ENCODE assay signal across 23 mouse cellular contexts in the genomic region with DNA sequence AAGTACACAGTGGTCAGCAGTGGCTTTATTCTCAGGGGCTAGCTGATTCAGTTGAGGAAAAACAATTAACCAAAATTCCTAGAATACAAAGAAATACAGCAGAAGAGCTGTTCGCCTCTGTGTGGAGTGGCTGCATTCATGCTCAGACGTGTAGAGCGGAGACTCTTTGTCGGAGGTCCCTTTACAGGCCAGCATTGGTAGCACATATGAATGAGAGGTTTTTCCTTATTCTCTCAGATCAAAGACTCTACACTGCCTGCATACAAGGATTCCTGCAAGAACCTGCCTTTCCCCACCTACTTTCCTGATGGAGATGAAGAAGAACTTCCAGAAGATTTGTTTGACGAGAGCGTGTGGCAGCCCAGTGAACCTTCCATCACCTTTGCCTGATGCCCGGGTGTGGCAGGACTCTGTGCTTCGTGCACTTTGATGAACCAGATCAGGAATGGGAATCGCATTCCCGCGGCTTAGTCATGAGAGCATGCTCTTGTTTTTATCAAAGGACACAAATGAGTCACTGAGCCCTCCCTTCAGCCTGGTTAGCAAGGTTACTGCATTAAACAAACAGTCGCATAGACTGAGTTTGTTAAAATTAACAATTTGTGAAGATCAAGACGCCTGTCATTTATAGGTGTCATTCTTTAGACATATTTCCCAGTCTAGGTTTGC. TPM values are rescaled to one million over a fixed set of nuclear protein-coding genes. Genes with fewer than 3 reads are reported as not detected.
DNase-seq lines count a peak whose midpoint lies in the region; ATAC-seq lines count a peak whose summit lies in the region.
"Had no signal": no experiment of that assay in that cellular context is flagged by ENCODE, and none has a peak within 500 bp of the region (broad histone marks: within the 10 kb centered on the region; RNA-seq: fewer than 3 reads in every experiment).

No protein-coding gene starts in this region.

- no peak overlapping the region for H3K9ac ChIP-seq in midbrain, embryonic 14.5 days (replicated peaks; ENCODE audit: low read length)
- H3K9ac ChIP-seq: embryonic facial prominence, embryonic 13.5 days; forebrain, embryonic 13.5 days; hindbrain, embryonic 15.5 days; intestine, embryonic 15.5 days; liver, postnatal 0 days had no signal

- H3K36me3 ChIP-seq in midbrain, embryonic 14.5 days (ENCODE audit: control insufficient read depth, insufficient read depth, low read length) = peaks cover 46% of the 10 kb centered on the region

- no peak overlapping the region for H3K27ac ChIP-seq in midbrain, embryonic 14.5 days (replicated peaks; ENCODE audit: low read depth, low read length)
- H3K27ac ChIP-seq: embryonic facial prominence, embryonic 13.5 days; forebrain, embryonic 13.5 days; gastrocnemius, adult 2 months; heart, embryonic 10.5 days; hindbrain, embryonic 15.5 days; intestine, embryonic 15.5 days; midbrain, embryonic 10.5 days had no signal

- peak; percentile 15 for DNase-seq in urinary bladder, postnatal 25 days (ENCODE audit: low spot score)
- no peak for DNase-seq in urinary bladder, adult 2 months (ENCODE audit: low spot score)
- DNase-seq in adrenal gland, adult 2 months = peak; percentile 73
- DNase-seq in brain, adult 2 months (ENCODE audit: low read depth, low spot score) = peak; percentile 41
- no peak for DNase-seq in midbrain, embryonic 14.5 days
- DNase-seq: cerebellum, adult 2 months; cerebellum, postnatal 25 days; gastrocnemius, adult 2 months; kidney, adult 8-10 months; kidney, postnatal 10 days; liver, postnatal 0 days; right cerebral cortex, postnatal 25 days; thymus, adult 2 months; thymus, postnatal 4 days had no signal

- 93% methylated on average over 13 of the region's 13 CpGs for WGBS in midbrain, embryonic 14.5 days

- H3K9me3 ChIP-seq in midbrain, embryonic 14.5 days (ENCODE audit: control insufficient read depth, low read length) = no peaks in the 10 kb centered on the region
- H3K9me3 ChIP-seq: embryonic facial prominence, embryonic 13.5 days; forebrain, embryonic 13.5 days; heart, embryonic 10.5 days; hindbrain, embryonic 15.5 days; intestine, embryonic 15.5 days; midbrain, embryonic 10.5 days had no signal

- no peaks in the 10 kb centered on the region for H3K4me1 ChIP-seq in midbrain, embryonic 14.5 days (ENCODE audit: control insufficient read depth, insufficient read depth, low read length)
- H3K4me1 ChIP-seq: embryonic facial prominence, embryonic 13.5 days; forebrain, embryonic 13.5 days; heart, embryonic 10.5 days; hindbrain, embryonic 15.5 days; intestine, embryonic 15.5 days had no signal

- H3K27me3 ChIP-seq in midbrain, embryonic 14.5 days (ENCODE audit: control insufficient read depth, insufficient read depth, low read length) = no peaks in the 10 kb centered on the region
- H3K27me3 ChIP-seq: embryonic facial prominence, embryonic 13.5 days; forebrain, embryonic 13.5 days; hindbrain, embryonic 15.5 days; intestine, embryonic 15.5 days had no signal

- H3K4me3 ChIP-seq in midbrain, embryonic 14.5 days (replicated peaks; ENCODE audit: low read depth, low read length) = no peak overlapping the region
- H3K4me3 ChIP-seq: embryonic facial prominence, embryonic 13.5 days; forebrain, embryonic 13.5 days; gastrocnemius, adult 2 months; heart, embryonic 10.5 days; hindbrain, embryonic 15.5 days; intestine, embryonic 15.5 days; midbrain, embryonic 10.5 days had no signal

- no peak overlapping the region for H3K4me2 ChIP-seq in midbrain, embryonic 14.5 days (ENCODE audit: low read length)
- H3K4me2 ChIP-seq: embryonic facial prominence, embryonic 13.5 days; forebrain, embryonic 13.5 days; hindbrain, embryonic 15.5 days; intestine, embryonic 15.5 days had no signal

- no peak for ATAC-seq in activated CD4-positive, CD25-positive, alpha-beta regulatory T cell, adult 4 months
- no peak for ATAC-seq in granulocyte monocyte progenitor cell, adult 5-6 weeks (replicated peaks; ENCODE audit: poor library complexity, severe bottlenecking)
- no peak for ATAC-seq in midbrain, embryonic 14.5 days (ENCODE audit: low FRiP score, low TSS enrichment)
- ATAC-seq: forebrain, embryonic 13.5 days; intestine, embryonic 15.5 days; liver, postnatal 0 days; lung, postnatal 0 days had no signal

RNA-seq across cellular contexts. Expression of gene Mrpl3, which starts 23.9 kb away (rescaled TPM):
- polyA plus RNA-seq in urinary bladder, adult 2 months (2012; rRNA removed) = 34.0 and 45.7 TPM in 2 replicates
- 10 to 100 TPM; 79.2 to 97.6 TPM for total RNA-seq in adrenal gland, adult 2 months (2021)
- 64.9 and 94.1 TPM in 2 replicates for polyA plus RNA-seq in adrenal gland, adult 2 months (2012; rRNA removed)
- polyA plus RNA-seq in activated CD4-positive, CD25-positive, alpha-beta regulatory T cell, adult 4 months (2017; shearing (Covaris generic)) = 10 to 100 TPM; 26.8 to 29.4 TPM
- total RNA-seq in granulocyte monocyte progenitor cell, adult 5-6 weeks (2014; fragmentation: Nextera tagmentation) = 96.7 and 101 TPM in 2 replicates
- total RNA-seq in granulocyte monocyte progenitor cell, adult 5-6 weeks (2017) = 89.0 and 89.1 TPM in 2 replicates
- polyA plus RNA-seq in midbrain, embryonic 14.5 days (2014; fragmentation: Nextera tagmentation; extraction: Ambion mirVana) = 87.6 and 104 TPM in 2 replicates

RNA-seq across cellular contexts. Expression of gene Nudt16, which starts 54.7 kb away (rescaled TPM):
- 23.8 and 32.0 TPM in 2 replicates for polyA plus RNA-seq in urinary bladder, adult 2 months (2012; rRNA removed)
- total RNA-seq in adrenal gland, adult 2 months (2021) = 10 to 100 TPM; 14.2 to 21.7 TPM
- polyA plus RNA-seq in adrenal gland, adult 2 months (2012; rRNA removed) = 24.7 and 34.0 TPM in 2 replicates
- 10 to 100 TPM; 34.1 to 38.1 TPM for polyA plus RNA-seq in activated CD4-positive, CD25-positive, alpha-beta regulatory T cell, adult 4 months (2017; shearing (Covaris generic))
- total RNA-seq in granulocyte monocyte progenitor cell, adult 5-6 weeks (2014; fragmentation: Nextera tagmentation) = 14.6 and 18.7 TPM in 2 replicates
- total RNA-seq in granulocyte monocyte progenitor cell, adult 5-6 weeks (2017) = 7.5 and 8.2 TPM in 2 replicates
- polyA plus RNA-seq in midbrain, embryonic 14.5 days (2014; fragmentation: Nextera tagmentation; extraction: Ambion mirVana) = 30.4 and 33.3 TPM in 2 replicates

Comparison
In these comparisons a context has a peak if more than half of its experiments do, and no peak if none do; other contexts are left out.
1. DNase-seq: peak in urinary bladder, postnatal 25 days (single experiment), adrenal gland, adult 2 months (single experiment) and brain, adult 2 months (single experiment); none in urinary bladder, adult 2 months (single experiment) and midbrain, embryonic 14.5 days (single experiment).